Mouse (Mus musculus): Measurements from ENCODE around the gene Hspa1l.
"Not testable (repeated sequence)": the region's sequence is repeated elsewhere in the genome, so short reads cannot be mapped to it uniquely, and the experiment has no call there.

Hspa1l gene

GRCm38 (mm10) chr17:34951636-34952377 is 20.7 kb upstream of the Hspa1l start:
- no peak for DNase-seq

DNA sequence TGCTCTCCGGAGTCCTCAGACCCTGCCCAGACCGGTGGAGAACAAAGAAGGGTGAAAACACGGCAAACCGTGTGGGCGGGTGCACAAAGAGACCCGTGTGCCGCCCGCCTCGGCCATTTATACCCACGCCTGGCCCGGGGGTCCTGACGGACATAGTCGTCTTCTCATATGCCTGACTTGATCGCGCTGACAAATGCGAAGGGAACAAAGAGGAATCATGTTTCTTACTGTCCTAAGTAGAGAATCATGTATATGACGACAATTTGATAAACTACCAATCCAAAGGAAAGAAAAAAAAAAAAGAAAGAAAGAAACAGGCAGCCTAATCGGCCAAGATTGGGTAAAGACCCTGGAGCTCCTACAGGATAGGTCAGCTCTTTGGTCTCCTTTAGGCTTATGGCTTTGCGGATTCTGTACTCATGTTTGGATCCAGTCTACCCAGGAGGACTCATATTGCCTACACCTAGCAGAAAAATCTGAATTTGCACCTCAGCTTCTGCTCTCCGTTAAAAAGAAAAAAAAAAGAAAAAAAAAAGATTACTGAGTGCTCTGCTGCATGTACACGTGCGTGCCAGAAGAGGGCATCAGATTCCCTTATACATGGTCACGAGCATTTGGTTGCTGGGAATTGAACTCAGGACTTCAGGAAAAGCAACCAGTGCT is 20.0 kb upstream of the Hspa1l start:
- DNase-seq: peak; percentile 63 to 82

DNA sequence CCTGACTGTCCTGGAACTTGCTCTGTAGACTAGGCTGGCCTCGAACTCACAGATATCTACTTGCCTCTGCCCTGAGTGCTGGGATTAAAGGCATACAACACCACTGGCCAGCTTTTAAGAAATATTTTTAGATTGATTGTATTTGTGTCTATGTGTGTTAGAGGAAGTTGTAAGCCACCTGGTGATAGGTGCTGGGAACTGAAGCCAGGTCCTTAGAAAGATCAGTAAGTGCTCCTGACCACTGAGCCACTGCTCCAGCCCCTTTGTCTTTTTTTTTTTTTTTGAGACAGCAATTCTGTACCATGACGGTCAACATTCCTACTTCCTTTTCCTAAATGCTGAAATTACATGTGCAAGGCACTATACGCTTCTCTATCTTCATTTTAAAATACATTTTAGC is 19.2 kb upstream of the Hspa1l start:
- no peak for DNase-seq

GRCm38 (mm10) chr17:34953904-34954303 is 18.6 kb upstream of the Hspa1l start:
- DNase-seq: no peak

DNA sequence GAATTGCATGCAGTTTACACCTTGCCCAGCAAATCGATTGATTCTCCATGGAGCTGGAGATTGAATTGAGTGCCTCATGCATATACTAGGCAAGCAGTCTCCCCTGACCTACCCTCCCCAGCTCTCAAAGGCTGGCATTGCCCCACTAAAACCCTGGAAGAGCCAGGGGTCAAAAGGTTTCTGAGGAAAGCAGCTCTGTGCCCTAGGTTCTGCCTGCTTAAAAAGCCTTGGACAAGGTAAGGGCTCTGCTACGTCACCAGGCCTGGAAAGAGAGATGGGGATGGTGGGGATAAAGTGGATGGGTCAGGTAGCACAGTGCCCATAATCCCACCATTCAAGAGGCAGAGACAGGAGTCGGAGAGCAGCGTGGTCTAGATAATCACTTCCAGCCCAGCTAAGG is 17.7 kb upstream of the Hspa1l start:
- DNase-seq: no peak

- no peak for DNase-seq
These were observed 16.6 kb upstream of the Hspa1l start for GRCm38 (mm10) chr17:34955884-34956283.

DNA sequence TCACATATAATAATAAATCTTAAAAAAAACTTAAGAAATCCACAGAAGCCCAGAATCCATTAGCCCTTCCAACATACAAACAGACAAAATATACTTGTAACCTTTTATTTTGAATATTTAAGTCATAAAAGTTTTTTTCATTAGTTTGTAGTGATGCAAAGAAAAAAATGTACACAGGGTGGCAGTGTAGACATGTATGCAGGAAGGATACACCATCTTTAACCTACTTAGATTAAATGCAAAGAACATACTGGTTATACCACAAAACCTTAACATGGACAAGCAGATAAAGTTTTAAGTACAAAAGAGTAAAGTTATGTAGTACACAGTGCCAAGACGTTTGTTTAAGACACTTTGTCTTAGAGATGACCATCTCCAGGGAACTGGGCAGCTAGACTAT is 16.2 kb upstream of the Hspa1l start:
- DNase-seq: no peak

GRCm38 (mm10) chr17:34957291-34957690 is 15.2 kb upstream of the Hspa1l start:
- DNase-seq: not testable (repeated sequence)

- not testable (repeated sequence) for DNase-seq
These were observed 14.5 kb upstream of the Hspa1l start for GRCm38 (mm10) chr17:34957966-34958365.

DNA sequence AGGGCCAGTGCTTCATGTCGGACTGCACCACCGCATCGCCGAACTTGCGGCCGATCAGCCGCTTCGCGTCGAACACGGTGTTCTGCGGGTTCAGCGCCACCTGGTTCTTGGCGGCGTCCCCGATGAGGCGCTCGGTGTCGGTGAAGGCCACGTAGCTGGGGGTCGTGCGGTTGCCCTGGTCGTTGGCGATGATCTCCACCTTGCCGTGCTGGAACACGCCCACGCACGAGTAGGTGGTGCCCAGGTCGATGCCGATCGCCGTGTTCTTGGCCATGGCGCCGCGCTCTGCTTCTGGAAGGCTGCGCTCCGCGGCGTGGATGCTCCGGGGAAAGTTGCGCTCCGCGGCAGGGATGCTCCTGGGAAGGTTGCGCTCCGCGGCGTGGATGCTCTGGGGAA is 13.8 kb upstream of the Hspa1l start:
- DNase-seq: not testable (repeated sequence)

DNA sequence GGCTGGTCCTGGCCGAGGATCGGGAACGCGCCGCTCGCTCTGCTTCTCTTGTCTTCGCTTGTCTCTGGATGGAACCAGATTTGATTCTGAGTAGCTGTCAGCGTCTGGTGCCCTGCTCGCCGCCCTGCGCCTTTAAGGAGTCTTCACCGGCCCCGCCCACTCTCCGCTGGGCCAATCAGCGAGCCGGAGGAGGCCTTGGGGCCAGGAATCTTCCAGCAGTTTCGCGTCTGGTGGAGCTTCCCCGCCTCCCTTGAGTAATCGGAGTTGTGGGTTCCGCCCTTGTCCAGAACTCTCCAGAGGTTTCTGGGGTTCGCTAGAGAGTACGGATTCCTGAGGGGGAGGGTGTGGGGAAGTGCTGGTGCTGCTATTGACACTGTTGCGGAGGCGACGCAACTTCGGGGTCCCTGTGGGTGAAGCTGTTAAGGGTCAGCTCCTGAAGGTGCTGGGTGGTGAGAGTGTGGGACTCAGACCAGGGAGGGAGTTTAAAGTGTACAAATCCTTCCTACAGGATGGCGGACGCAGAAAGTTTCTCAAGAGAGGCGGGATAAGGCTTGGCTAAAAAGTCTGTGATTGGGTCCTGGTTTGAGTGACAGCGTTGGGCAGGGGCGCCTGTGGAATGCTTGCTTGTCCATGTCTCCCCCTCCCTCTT is 13.2 kb upstream of the Hspa1l start, which contains the start of gene Hspa1b:
Gene Hspa1b, minus strand, starts transcription at position 109 of the 649 bp plus-strand sequence.
- peak; percentile 72 to 73 for DNase-seq

GRCm38 (mm10) chr17:34959881-34960515 is 12.5 kb upstream of the Hspa1l start:
- DNase-seq: no peak

GRCm38 (mm10) chr17:34960702-34961493 is 11.6 kb upstream of the Hspa1l start:
- no peak for DNase-seq

DNA sequence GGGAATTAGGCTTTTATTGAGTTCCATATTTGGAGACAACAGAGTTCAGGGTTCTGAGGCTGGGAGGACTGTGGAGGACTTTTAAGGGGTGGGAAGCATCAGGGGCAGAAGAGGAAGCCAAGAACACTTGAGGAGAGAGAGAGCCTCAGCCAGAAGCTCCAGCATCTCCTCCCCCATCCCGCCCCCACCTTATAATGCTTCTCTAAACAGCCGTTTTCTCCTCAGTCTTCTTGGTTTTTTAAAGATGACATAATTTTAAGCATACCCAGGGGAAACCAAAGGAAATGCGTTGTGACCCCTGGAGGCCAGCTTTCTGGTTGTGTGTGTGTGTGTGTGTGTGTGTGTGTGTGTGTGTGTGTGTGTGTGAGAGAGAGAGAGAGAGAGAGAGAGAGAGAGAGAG is 10.4 kb upstream of the Hspa1l start:
- no peak for DNase-seq

- DNase-seq: no peak
These were observed 9.7 kb upstream of the Hspa1l start for GRCm38 (mm10) chr17:34962841-34963240.

GRCm38 (mm10) chr17:34964640-34965049 is 7.9 kb upstream of the Hspa1l start:
- no peak for DNase-seq

DNA sequence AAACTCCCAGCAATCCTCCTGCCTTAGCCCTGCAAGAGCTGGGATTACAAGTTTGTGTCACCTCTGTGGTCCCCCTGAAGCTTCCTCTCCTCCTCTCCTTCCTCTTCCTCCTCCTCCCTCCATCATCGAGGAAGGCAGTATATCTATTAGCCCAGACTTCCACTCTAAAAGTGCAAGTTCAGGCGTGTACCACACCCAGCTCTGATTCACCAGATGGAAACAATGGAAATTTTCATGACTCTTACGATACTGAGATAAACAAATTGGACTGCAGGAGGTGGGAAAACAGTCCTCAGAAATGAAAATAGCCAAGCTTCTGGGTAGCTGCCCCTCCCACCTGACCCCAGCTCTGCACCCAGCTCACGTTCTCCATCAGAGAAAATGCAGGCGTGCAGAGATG is 6.9 kb upstream of the Hspa1l start:
- DNase-seq: no peak

DNA sequence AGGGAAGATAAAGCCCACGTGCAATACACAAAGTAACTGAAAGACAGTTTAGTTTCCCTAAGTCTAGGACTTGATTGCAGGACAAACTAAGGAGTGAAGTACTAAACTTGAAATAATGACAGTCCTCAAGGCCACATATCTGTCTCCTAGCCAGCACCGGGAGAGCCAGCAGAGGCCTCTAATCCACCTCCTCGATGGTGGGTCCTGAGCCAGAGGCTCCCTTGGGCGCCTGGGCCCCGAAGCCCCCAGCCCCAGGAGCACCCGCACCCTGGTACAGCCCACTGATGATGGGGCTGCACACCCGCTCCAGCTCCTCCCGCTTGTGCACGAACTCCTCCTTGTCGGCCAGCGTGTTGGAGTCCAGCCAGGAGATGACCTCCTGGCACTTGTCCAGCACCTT is 2.7 kb upstream of the Hspa1l start, which contains the start of gene Gm20481:
Gene Gm20481, plus strand, starts transcription at position 91 of the 400 bp plus-strand sequence.
- DNase-seq: not testable (repeated sequence)

DNA sequence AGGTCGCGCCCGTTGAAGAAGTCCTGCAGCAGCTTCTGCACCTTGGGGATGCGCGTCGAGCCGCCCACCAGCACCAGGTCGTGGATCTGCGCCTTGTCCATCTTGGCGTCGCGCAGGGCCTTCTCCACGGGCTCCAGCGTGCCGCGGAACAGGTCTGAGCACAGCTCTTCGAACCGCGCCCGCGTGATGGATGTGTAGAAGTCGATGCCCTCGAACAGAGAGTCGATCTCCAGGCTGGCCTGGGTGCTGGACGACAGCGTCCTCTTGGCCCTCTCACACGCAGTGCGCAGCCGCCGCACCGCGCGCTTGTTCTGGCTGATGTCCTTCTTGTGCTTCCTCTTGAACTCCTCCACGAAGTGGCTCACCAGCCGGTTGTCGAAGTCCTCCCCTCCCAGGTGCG is 1.7 kb upstream of the Hspa1l start:
- DNase-seq: not testable (repeated sequence)

DNA sequence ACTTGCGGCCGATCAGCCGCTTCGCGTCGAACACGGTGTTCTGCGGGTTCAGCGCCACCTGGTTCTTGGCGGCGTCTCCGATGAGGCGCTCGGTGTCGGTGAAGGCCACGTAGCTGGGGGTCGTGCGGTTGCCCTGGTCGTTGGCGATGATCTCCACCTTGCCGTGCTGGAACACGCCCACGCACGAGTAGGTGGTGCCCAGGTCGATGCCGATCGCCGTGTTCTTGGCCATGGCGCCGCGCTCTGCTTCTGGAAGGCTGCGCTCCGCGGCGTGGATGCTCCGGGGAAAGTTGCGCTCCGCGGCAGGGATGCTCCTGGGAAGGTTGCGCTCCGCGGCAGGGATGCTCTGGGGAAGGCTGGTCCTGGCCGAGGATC is 822 bp upstream of the Hspa1l start:
- not testable (repeated sequence) for DNase-seq

DNA sequence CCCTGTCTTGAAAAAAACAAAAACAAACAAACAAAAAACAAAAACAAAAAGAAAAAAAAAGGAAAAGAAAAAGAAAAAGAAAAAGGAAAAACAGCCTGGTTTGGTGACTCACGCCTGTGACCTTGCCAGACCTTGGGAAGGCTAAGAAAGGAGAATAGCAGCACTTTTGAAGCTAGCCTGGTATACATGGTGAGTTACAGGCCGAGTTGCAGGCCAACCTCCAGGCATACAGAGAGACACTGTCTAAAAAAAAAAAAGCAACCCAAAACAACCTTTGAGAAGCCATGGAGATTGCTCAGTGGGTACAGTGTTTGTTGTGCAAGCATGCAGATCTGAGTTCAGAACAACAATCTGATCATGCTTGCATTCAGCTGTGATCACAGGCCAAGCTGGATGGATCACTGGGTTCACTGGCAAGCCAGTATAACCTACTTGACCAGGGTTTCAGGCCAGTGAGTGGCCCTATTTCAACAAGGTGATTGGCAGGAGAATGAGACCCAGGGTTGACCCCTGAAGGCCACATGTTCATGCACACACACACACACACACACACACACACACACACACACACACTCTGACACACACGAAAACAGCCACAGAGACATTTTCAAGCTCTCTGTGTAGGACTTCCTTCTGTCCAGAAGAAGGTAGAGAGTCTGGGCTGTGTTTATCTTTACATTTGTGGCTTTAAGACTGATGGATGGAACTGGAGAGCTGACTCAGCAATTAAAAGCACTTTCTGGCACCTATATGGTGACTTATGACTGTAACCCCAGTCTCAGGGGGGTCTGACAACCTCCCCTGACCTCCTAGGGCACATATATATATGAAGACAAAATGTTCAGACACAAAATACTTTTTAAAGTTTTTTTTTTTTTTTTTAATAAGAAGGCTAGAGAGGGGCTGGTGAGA is 3.3 kb downstream of the Hspa1l start:
- no peak for DNase-seq

All from spleen, adult 18-20 months (tissue).